Mouse (Mus musculus): ENCODE results near the gene Stx3.

Stx3 gene

DNA sequence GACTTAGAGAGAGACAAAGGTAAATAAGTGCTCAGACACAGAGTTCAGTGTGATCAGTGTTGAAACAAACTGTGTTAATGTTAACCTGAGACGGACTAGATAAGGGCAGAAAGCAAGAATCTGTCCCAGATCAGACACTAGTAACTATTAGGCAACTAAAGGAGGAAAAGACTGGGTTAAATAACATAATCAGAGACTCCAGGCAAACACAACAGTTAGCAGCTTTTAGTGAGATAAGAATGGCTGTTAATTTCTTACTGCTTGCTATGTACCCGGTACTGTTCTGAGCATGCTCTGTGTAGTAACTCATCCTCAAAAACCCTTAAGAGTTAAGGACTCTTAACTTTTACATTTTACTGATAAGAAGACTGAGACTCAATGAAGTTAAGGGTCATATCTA lies 93.3 kb downstream of the Stx3 start:
- DNase-seq (ENCODE audit: low read depth) = no peak
